Mouse (Mus musculus): ENCODE measurements at regions not wholly inside any gene's neighbourhood (a gene's known extent, or its start where the extent isn't known, plus 50 kb on each side); places are given as distances from the start of the nearest gene placed in this dataset.

DNA sequence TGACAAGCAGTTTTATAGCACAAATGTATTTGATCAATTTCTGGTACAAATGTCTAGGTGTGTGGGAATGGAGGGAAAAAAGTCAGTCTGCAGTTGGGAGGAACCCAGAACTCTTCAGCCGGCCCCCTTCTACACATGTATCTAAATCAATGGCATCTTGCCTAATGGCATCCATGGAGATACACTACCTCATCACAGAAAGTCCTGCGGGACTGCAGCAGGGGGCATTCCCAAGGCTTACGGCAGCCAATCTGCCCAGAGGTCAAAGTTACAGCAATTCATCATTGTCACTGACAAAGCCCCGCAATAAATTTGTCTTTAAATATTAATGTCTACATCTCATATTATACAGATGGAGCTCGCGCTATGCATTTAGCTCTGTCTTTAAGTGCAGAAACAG is 135.7 kb upstream of the Arhgap5 start:
- peak; percentile 70 for DNase-seq (ENCODE audit: low read depth)

DNA sequence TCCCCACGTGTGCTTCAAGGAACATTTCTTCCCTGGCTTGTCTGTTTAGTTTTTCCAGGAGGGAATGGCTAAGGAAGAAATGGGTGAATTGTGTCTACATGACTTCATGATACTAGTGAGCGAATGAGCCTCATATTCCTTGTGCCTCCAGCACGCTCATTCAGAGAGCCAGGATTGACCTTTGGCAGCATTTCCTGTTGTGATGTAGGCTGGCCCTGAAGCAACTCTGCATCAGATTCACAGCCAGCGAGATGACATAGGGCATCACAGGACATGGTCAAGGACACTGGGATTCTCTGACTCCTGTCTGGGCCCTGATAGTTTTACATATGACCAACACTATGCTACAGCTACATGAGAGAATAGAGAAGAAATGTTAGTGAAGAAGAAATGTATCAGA is 135.3 kb upstream of the Arhgap5 start:
- DNase-seq (ENCODE audit: low read depth), result peak; percentile 17

DNA sequence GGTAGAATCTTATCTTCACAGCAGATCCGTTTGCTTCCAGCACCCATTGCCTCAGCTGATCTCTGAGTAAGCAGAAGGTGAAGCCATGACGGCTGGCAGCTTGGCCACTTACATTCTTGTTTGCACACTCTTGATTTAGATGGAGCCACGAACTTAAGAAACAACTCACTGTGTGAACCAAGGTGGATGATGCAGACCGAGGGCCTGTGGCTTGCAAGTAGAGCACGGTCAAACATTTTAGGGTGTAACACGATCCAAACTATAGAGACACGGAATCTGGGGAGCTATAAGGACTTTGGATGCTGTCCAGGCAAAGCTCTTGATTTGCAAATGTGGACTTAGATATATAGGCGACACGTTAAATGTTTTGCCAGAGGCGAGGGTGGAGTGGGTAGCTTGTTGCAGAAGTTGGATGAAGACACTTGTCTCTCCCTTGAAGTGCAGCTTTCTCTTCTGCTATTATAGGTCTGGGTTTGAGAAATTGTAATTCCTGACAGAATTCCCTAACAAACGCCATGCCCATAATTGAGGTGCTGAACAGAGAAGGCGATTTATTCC is 133.5 kb upstream of the Arhgap5 start:
- peak; percentile 5 for DNase-seq (ENCODE audit: low read depth)

DNA sequence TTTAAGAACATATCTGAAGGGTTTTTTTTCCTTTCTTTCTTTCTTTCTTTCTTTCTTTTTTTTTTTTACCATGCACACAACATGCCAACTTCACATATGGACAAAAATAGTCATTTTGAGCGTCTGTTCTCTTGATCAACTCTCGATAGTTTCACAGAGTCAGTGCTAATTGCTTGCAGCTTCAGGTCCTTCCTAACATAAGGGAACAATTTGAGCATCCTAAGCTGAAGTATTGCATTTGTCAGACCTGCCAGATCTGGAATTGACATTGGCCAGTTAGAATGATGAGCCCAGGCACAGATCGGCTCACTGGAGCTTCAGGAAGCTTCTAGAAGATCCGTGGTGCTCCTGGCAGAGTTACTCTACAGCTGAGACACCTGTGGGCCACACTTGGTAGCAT is 128.7 kb upstream of the Arhgap5 start:
- no peak for DNase-seq (ENCODE audit: low read depth)

DNA sequence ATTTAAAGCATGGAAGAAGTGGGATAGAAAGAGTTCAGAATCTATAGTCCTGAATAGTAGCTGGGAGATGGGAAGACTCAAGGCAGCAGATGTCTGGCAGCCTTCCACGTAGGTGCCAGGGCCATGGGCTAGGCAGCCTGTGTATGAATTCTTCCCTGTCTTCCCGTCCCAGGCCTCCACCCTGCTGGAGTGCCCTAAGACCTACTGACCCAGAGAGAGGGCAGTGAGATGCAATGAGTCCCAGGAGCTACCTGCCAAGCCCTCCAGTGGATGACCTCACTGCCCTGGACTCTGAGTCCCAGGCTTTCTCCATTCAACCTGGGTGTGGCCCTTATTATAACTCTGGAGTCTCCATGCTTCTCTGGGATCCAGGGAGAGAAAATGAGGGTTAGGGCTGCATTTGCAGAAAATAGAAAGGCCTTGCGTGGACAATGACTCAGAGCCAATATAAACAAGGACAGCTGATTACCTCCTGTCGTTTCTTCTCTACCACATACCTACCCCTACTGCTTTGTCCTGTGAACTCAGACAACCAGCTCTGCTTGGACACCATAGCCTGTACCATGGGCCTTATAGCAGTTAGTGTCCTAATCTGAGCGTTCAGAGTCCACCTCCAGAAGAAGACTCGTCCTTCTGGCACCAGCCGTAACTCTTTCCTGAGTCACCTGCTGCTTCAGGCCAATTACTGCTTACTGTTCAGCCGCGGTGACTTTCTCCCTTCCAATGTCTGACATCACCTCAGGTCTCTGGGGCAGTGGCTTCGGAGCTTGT is 126.9 kb upstream of the Arhgap5 start:
- no peak for DNase-seq (ENCODE audit: low read depth)

DNA sequence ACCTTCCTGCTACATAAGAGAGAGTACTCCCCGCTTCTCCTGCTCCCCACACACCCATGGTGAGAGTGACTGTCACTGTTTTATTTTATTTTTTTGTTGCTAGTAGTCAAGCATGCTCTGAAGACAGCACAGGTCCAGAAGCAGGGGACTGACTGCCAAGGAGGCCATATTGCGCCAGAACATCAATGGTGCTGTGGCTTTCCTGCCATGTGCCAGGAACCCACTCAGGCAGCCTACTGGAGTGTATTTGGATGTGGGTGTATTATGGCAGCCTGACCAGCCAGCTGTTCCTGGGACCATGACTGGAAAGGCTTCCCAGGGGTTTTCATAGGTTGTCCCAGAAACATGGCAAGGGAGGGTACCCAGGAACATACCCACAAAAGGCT is 126.3 kb upstream of the Arhgap5 start:
- no peak for DNase-seq (ENCODE audit: low read depth)

DNA sequence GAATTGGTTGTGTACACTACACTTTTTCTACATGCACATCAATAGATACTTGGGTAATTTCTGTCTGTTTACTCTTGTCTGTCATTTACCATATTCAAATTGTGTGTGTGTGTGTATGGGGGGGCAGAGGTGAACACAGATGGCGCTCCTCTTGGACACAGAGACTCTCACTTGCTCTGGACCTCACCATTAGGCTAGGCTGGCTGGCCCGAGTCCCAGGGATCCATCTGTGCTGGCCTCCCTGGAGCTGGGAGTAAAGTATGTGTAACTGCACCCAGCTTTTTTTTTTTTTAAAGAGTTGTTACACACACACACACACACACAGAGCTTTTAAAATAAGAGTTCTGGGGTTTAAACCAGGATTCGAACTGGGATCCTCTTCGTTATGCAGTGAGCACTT is 124.5 kb upstream of the Arhgap5 start:
- DNase-seq (ENCODE audit: low read depth), result peak; percentile 31

DNA sequence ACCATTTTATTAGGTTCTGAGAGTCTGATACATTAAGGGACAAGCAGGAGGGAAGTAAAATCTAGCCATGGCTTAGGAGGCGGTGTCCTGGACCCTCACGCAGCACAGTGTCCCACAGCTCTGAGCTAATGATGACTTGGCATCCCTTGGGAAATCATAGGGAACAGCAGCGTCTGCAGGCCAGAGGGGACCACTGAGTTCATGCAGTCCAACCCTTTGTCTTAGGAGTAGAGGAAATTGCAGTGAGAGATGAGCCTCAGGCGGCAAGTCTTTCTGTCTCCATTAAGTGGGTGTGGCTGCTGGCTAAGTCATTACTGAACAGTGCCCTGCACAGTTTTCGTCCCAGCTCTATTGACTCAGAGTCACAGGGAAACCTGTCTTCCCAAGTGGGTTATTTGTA is 123.8 kb upstream of the Arhgap5 start:
- DNase-seq (ENCODE audit: low read depth), result no peak

DNA sequence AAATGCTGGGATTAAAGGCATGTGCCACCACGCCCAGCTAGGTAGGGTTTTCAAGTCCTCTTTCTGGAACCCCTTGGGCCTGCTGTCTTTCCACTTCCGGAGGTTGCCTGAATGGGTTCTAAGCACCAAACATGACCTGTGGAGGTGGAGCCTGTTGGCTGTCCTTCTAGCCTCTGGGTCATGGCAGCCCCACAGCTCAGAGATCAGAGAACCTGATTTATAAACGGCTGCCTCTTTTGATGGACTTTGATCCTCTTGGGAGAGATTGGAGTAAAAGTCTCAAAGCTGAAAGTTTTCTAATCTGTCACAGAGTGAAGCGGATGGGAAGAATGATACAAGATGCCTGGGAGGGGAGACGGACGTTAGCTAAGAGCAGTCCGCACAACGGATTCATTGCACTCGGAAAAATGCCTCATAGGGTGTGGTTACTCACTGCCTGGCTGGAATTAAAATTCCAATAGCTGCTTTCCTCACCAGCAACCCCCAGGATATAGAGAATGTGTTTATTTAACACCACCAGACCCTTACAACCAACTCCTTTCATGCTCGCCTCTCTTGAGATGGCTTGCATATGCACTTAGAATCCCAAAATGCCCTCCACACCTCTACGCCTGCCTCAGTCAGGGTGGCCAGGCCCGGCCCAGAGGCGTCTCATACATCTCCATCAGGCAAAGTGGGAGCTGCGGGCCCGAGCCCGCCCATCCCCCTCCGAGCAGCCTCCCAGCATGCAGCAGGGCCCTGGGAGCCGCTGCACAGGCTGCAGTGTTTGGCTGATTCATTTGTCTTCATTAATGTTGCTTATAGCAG is 122.4 kb upstream of the Arhgap5 start:
- peak; percentile 84 for DNase-seq (ENCODE audit: low read depth)

DNA sequence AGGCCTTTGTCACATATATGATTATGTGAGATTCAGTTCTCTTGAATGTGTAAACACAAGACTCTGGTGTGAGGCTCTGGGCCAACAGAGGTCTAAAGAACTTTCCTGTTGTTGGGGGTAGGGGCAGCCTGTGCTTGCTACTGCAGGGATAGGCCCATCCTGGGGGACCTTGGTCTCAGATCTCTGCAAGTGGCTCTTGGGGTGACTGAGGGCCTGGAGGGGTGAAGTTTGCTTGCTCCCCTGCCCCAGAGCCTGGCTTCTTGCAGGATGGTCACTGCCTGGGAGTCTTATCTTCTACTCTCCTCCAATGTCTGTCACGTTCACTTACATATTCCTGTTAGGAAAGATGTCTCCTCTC is 121.8 kb upstream of the Arhgap5 start:
- DNase-seq (ENCODE audit: low read depth), result no peak

DNA sequence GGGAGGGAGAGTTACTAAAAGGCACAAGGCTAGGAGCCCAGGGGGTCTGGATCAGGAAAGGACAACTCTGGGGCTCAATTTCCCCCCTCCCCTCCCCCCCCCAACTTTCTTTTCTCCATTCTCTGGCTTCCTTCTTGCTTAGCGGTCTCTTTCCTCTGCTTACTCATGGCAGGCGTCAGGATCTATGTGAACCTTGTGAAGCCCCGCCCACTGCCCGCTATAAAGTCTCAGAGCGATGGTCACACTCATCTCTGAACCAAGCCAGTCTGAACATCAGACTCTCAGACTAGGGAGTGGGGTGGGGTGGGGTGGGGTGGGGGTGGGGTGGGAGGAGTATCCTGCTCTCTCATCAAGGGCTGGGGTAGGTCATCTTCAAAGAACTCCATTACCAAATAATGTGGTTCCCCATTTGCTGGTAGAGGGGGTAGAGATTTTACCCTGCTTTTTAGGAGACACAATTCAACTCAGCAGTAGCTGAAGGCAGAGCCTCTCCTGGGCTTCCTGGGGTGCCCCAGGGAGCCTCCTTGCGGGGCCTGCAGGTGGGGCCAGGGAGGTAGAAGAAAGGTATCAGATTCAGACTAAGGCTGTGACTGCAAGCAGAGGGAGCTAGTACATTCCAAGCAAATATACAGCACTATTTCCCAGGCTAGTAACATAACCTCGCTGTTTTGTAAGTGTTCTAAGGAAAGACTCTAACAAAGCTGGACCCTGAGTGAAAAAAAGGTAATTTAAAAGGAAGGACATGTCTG is 120.8 kb upstream of the Arhgap5 start:
- peak; percentile 65 for DNase-seq (ENCODE audit: low read depth)

DNA sequence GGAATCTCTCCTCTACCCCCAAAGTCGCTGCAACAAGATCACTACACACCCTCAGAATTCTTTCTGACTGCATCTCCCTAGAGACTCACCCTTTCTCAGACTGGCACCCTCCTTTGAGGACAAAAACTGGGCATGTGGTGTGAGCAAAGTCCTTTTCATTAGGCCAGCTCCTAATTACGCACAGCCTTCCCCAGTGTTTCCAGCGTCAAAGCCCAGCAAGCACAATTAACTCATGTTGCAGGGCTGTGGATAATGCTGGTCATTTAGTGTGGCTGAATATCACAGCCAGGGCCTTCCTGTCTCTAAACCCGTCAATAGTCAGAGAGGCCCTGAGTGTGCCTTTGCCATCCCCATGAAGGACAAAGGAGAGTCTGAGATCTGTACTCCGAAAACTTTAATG is 114.2 kb upstream of the Arhgap5 start:
- DNase-seq (ENCODE audit: low read depth), result no peak

DNA sequence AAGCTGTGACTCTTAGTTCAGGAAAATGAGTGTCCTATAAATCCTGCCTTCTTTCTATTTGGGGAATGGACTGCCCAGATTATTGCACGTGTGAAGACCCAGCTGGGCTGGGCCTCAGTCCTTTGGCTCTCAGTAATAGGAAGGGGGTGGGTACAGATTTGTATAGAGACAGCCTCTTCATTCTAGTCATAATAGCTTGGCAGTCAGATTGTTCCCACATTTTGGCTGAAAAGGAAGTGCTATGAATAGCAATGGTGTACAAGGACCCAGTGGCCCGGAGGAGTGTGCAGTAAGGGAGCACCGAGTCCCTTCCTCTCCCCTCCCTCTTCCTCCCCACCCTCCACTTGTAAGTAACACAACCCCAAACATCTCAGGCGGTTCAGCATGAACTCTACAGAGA is 113.5 kb upstream of the Arhgap5 start:
- no peak for DNase-seq (ENCODE audit: low read depth)

DNA sequence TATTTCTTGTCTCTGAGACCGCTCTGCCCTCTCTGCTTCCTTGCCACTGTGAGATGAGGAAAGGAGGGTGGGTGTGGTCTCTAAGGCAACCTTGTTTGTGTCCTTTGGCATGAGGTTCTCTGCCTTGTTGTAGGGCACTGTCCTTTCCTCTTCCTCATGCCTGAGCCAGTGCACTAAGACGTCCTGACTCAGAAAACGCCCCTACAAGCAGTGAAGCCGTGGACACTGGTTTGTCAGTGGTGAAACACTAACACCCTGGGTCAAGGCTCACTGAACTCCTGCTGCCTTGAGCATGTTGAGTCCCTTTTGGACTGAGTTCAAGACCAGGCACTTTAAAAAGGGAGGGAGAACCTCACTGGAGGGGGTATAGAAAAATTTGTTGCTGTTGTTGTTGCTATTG is 111.1 kb upstream of the Arhgap5 start:
- no peak for DNase-seq (ENCODE audit: low read depth)

DNA sequence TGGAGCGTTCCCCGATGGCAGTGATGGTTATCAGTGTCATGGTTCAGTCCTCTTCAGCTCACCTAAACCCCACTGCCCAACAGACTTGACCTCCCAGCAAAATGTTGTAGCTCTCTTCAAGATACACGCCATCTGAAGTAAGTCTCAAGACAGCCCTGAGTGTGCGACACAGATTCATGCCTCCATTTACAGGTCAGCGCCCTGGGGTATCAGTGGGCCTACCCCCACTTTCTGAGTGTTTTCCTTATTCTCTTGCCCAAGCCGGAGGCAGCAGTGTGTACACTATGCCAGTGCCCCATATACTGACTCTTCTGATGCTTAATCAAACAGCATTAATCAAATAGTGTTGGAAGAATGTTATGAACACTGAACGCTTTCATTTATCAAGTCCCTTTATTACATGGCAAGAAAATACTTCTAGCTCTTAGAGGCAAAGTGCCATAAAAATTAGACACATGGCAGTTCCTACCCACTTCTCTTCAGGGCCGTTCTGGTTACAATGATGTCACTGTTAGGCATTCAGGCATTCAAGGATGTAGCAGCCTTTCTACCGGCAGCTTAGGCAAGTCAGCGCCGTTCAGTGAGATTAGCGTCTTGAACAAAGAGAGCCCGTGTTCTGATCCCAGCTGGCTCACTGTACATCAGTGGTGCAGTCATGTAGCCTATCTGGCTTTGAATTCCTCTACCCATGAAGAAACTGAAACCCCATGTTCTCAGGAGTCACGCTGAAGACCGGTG is 109.6 kb upstream of the Arhgap5 start:
- no peak for DNase-seq (ENCODE audit: low read depth)

DNA sequence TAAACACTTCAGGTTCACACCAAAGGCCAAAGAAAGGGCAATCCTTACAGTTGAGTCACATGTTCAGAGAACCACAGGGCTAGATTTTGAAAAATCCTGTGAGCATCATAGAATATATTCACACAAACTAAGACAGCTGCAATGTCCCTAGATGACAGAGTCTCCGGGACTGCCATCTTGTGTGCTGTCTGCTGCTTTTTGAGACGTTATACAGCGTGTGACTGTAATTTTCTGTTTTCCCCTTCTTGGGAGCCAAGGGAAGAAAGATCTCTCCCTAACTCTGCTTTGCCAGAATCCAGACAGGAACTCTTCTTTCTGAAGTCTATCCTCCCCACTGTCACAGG is 109.1 kb upstream of the Arhgap5 start:
- DNase-seq (ENCODE audit: low read depth), result no peak

DNA sequence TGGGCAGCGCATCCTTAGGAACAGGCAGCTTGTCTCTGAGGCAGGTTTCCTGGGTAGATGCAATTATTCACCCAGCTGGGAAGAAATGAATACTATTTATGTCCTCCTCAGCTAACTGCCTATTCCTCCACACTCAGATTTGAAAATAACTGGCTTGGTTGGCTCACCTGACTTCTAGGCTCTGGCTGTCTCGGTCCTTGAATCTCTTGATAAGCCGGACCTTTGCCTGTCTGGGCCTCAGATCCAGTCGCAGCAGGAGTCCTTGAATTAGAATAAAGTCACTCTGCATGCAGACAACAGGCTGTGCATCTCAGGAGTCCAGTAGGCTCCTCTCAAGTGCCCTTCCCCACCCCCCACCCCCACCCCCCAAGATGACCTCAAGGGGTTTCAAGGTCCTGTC is 108.7 kb upstream of the Arhgap5 start:
- no peak for DNase-seq (ENCODE audit: low read depth)

DNA sequence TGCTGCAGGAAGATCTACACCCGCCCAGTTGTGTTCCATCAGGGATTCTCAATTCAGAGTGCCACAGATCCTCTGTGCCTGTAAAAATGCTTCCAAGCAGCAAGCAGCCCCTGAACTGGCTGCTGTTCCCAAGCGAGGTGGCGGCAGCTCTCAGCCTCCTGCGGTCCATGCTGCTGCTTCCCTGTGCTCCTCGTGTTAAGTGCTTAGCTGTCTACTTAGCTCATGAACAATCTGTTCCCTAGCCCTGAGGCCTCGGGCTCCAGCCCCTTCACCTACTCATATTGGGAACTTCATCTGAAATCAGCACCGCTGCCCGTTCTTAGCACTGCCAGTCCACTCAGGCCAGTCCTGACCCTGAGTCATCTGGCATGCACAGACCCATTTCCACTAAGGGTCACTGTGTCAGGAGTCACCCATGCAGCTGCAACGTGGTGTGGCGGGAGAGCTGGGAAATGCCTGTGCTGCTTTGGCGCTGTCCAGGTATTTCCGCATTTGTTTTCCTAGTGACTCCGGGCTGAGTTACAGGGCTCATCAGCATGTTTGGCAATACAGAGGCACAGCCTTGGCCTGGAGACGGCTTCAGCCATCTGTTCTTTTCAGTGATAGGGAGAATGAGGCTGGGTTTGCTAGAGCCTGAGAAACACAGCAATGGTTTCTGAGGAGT is 107.5 kb upstream of the Arhgap5 start:
- peak; percentile 71 for DNase-seq (ENCODE audit: low read depth)

DNA sequence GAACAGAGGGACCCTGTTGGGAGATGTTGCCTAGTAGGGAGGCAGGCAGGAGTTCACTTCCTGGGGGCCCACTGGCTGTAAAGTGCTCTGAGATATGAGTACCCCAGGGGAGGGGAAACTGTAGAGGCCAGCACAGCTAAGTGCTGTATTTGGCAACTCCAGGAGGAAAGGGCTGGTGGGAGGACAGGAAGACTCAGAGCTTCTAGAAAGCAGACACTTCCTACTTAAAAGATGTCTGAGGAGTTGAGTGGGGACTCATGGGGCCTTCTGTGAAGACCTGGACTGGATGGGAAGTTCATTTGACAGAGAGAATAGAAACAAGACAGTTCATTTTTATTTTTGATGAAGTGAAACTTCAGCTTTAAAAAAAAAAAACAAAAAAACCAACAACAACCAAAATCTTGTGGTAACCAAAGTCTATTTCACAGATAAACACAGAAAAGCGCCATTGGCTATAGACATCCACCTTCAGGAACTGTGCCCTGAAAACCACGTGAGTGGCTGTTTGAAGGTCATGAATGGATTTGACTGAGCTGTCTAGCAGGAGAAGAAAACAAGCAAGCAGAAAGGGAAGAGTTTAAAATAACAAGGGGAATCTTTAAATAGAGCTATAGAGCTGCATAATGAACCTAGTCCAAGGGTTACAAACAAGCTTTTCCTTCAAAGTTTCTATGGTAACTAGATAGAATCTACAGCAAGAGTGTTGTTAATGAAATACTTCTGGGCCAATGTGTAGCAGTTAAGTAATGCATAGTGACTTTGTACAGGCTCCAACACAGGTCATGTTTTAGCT is 105.9 kb upstream of the Arhgap5 start:
- no peak for DNase-seq (ENCODE audit: low read depth)

DNA sequence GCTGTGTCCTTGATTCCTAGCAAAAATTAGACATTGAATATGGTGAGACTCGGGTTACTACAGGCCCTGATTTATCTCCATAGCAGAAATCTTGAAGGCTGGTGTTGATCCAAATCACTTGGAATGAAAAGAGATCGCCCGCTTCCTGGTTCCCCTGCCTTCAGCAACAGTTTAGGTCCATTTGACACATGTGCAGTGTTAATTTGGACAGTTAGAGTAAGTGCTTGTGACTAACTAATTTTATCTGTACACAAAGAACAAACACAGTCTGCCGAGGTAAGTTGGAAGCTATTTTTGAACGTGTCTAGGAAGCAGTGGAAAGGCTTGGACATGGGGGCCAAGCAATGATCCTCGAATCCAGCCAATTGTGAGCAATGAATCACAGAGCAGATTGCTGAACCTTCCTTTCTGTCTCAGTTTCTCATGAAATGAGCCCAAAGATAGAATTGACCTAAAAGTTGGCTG is 105.2 kb upstream of the Arhgap5 start:
- no peak for DNase-seq (ENCODE audit: low read depth)

DNA sequence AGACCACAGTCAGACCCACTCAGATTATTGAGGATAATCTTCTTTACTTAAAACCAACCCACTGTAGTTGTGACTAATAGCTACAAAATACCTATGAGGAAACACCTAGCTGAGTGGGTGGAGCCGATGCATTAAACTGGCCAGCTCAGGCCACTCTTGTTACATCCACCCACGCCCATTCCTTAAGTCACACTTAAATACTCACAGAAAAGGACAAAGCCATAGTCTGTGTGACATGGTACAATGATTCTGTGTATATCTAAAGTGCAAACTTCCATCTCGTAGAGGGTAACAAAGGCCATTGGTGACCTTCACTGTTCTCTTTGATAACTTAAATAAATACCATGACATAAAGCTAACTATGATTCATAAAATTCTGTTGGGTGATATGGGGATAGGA is 103.7 kb upstream of the Arhgap5 start:
- no peak for DNase-seq (ENCODE audit: low read depth)
